25 mouse cellular contexts compared by ENCODE assay signal in the genomic region with DNA sequence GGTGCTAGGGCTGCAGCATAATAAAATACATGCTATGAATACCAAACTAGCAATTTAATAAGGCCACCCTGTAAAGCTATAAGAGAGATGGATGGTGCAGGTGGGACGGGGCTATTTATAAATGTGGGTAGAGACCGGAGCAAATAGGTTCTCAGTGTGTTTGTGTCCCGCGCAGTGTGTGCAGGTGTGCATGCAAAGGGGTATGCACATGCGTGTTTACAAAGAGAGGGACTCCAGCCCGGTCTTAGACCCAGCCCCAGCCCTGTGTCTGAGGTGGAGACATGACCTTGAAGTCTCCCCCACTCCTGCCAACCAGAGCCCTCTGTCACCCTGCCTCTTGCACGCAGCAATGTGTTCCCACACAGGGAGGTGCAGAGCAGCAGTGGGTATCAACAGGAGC.
DNase-seq lines count a peak whose midpoint lies in the region; ATAC-seq and TF ChIP-seq lines count a peak whose summit lies in the region.
"Had no signal": no experiment of that assay in that cellular context is flagged by ENCODE, and none has a peak within 500 bp of the region (broad histone marks: within the 10 kb centered on the region; RNA-seq: fewer than 3 reads in every experiment).

No protein-coding gene starts in this region.

- DNase-seq in heart, postnatal 10 days, result no peak
- DNase-seq in hindbrain, postnatal 0 days (ENCODE audit: low spot score), result no peak
- peak; percentile 75 for DNase-seq in A20 (ENCODE audit: low read depth, low spot score)
- DNase-seq in layer of hippocampus, adult 8-10 months (ENCODE audit: low spot score in 2 of 2), result no peak
- DNase-seq: adrenal gland, postnatal 14 days; B cell, adult 2 months; cerebellum, adult 11 months; cerebellum, adult 2 months; cerebellum, adult 9-11 months; cerebellum, postnatal 25 days; embryo, embryonic 11 days; gastrocnemius, postnatal 25 days; heart, adult 18-20 months had no signal

- H3K4me1 ChIP-seq in heart, embryonic 12.5 days (replicated peaks), result peaks cover 20% of the 10 kb centered on the region
- H3K4me1 ChIP-seq in hindbrain, embryonic 16.5 days (ENCODE audit: control insufficient read depth, insufficient read depth, low read depth, low read length), result no peaks in the 10 kb centered on the region
- H3K4me1 ChIP-seq in hindbrain, postnatal 0 days (ENCODE audit: insufficient read depth, low read length), result no peaks in the 10 kb centered on the region
- H3K4me1 ChIP-seq: embryonic facial prominence, embryonic 10.5 days; embryonic facial prominence, embryonic 13.5 days; forebrain, embryonic 12.5 days; forebrain, embryonic 15.5 days had no signal

- ATAC-seq in heart, embryonic 12.5 days (ENCODE audit: insufficient number of reproducible peaks, low FRiP score), result peak; percentile 22; the same call in 1 of the 2 replicates
- 0 out of 2 replicates have a peak, but pooled peaks have one; percentile 30 for ATAC-seq in hindbrain, embryonic 16.5 days
- ATAC-seq in hindbrain, postnatal 0 days, result no peak
- ATAC-seq: forebrain, embryonic 15.5 days; intestine, postnatal 0 days; Patski had no signal

- TF ChIP-seq CTCF in hindbrain, postnatal 0 days (IDR thresholded peaks at IDR 0.05; ENCODE audit: low read depth), result no peak

- no peak overlapping the region for H3K9ac ChIP-seq in heart, embryonic 12.5 days
- H3K9ac ChIP-seq in hindbrain, embryonic 16.5 days (ENCODE audit: low read depth, low read length), result no peak overlapping the region
- H3K9ac ChIP-seq in hindbrain, postnatal 0 days (replicated peaks; ENCODE audit: low read length), result no peak overlapping the region
- H3K9ac ChIP-seq: embryonic facial prominence, embryonic 13.5 days; forebrain, embryonic 12.5 days; forebrain, embryonic 15.5 days; heart, embryonic 13.5 days had no signal

- no peak overlapping the region for H3K27ac ChIP-seq in heart, embryonic 12.5 days (ENCODE audit: poor library complexity, severe bottlenecking)
- no peak overlapping the region for H3K27ac ChIP-seq in hindbrain, embryonic 16.5 days (ENCODE audit: low read depth, low read length)
- H3K27ac ChIP-seq in hindbrain, postnatal 0 days, result no peak overlapping the region
- H3K27ac ChIP-seq: embryonic facial prominence, embryonic 10.5 days; embryonic facial prominence, embryonic 13.5 days; forebrain, embryonic 12.5 days; forebrain, embryonic 15.5 days; heart, embryonic 13.5 days had no signal

- intact Hi-C loops in heart, postnatal 10 days (cut with DNase I), result no loop called here

- WGBS in heart, embryonic 12.5 days, result 65% methylated on average over 7 of the region's 7 CpGs
- 67% methylated on average over 7 of the region's 7 CpGs for WGBS in hindbrain, embryonic 16.5 days
- 77% methylated on average over 7 of the region's 7 CpGs for WGBS in hindbrain, postnatal 0 days

- no peak overlapping the region for H3K4me3 ChIP-seq in heart, embryonic 12.5 days
- no peak overlapping the region for H3K4me3 ChIP-seq in hindbrain, embryonic 16.5 days (ENCODE audit: low read length)
- no peak overlapping the region for H3K4me3 ChIP-seq in hindbrain, postnatal 0 days (ENCODE audit: low read length)
- H3K4me3 ChIP-seq: embryonic facial prominence, embryonic 10.5 days; embryonic facial prominence, embryonic 13.5 days; erythroblast, embryonic 14.5 days; forebrain, embryonic 12.5 days; forebrain, embryonic 15.5 days; heart, embryonic 13.5 days had no signal

- H3K27me3 ChIP-seq in heart, embryonic 12.5 days (replicated peaks), result no peaks in the 10 kb centered on the region
- H3K27me3 ChIP-seq in hindbrain, embryonic 16.5 days (replicated peaks; ENCODE audit: control insufficient read depth, insufficient read depth, low read length), result no peaks in the 10 kb centered on the region
- no peaks in the 10 kb centered on the region for H3K27me3 ChIP-seq in hindbrain, postnatal 0 days (ENCODE audit: insufficient read depth, low read length)
- H3K27me3 ChIP-seq: CH12.LX; embryonic facial prominence, embryonic 13.5 days; forebrain, embryonic 15.5 days; heart, embryonic 13.5 days; Patski had no signal

- no peaks in the 10 kb centered on the region for H3K36me3 ChIP-seq in heart, embryonic 12.5 days
- H3K36me3 ChIP-seq in hindbrain, embryonic 16.5 days (ENCODE audit: control insufficient read depth, insufficient read depth, low read length), result no peaks in the 10 kb centered on the region
- no peaks in the 10 kb centered on the region for H3K36me3 ChIP-seq in hindbrain, postnatal 0 days (ENCODE audit: insufficient read depth, low read length)
- H3K36me3 ChIP-seq: embryonic facial prominence, embryonic 10.5 days; embryonic facial prominence, embryonic 13.5 days; forebrain, embryonic 12.5 days; forebrain, embryonic 15.5 days; G1E; heart, embryonic 13.5 days had no signal

- no peak overlapping the region for H3K4me2 ChIP-seq in heart, embryonic 12.5 days
- H3K4me2 ChIP-seq in hindbrain, embryonic 16.5 days (ENCODE audit: low read length), result no peak overlapping the region
- no peak overlapping the region for H3K4me2 ChIP-seq in hindbrain, postnatal 0 days (ENCODE audit: low read depth, low read length)
- H3K4me2 ChIP-seq: embryonic facial prominence, embryonic 13.5 days; forebrain, embryonic 12.5 days; forebrain, embryonic 15.5 days; heart, embryonic 13.5 days had no signal

- peaks cover 5% of the 10 kb centered on the region; the same call in 1 of the 2 replicates for H3K9me3 ChIP-seq in heart, embryonic 12.5 days (replicated peaks)
- H3K9me3 ChIP-seq in hindbrain, embryonic 16.5 days (ENCODE audit: control insufficient read depth, low read length), result no peaks in the 10 kb centered on the region
- no peaks in the 10 kb centered on the region for H3K9me3 ChIP-seq in hindbrain, postnatal 0 days (ENCODE audit: low read length)
- H3K9me3 ChIP-seq: embryonic facial prominence, embryonic 10.5 days; embryonic facial prominence, embryonic 13.5 days; forebrain, embryonic 15.5 days had no signal
